8 mouse cellular contexts compared by ENCODE assay signal in genomic region chr13:23622175-23622671, GRCm38 (mm10). TPM values are rescaled to one million over a fixed set of nuclear protein-coding genes. Genes with fewer than 3 reads are reported as not detected.
DNase-seq lines count a peak whose midpoint lies in the region; ATAC-seq lines count a peak whose summit lies in the region.
"Not testable (repeated sequence)": the region's sequence is repeated elsewhere in the genome, so short reads cannot be mapped to it uniquely, and the experiment has no call there.

Gene Hist1h1e (minus strand): TSS chr13:23622558.

- peak; percentile 92 to 98 for DNase-seq in adrenal gland, adult (ENCODE audit: inconsistent age in 2 of 2, low spot score in 1 of 2)
- DNase-seq in embryo, embryonic 10.5 days (ENCODE audit: low spot score), result peak; percentile 93
- DNase-seq in gastrocnemius, postnatal 25 days, result peak; percentile 92
- peak; percentile 97 for DNase-seq in intestine, embryonic 14.5 days (ENCODE audit: low spot score)
- peak; percentile 87 to 88 for DNase-seq in left cerebral cortex, postnatal 14 days (ENCODE audit: low spot score in 2 of 2)
- DNase-seq in mesoderm, embryonic 11.5 days (ENCODE audit: low read depth, low spot score), result peak; percentile 92
- peak; percentile 83 to 84 for DNase-seq in right cerebral cortex, postnatal 36 days (ENCODE audit: low spot score in 2 of 2)
- peak; percentile 93 for DNase-seq in yolk sac, embryonic 10.5 days (ENCODE audit: low spot score)

- under 1% methylated on average over 53 of the region's 53 CpGs for WGBS in intestine, embryonic 14.5 days

- peak within 1 kb of the TSS; percentile 94 for H3K9ac ChIP-seq in intestine, embryonic 14.5 days (ENCODE audit: low read length)

- peak within 1 kb of the TSS; percentile 97 for H3K27ac ChIP-seq in intestine, embryonic 14.5 days (ENCODE audit: low read depth)

- H3K4me3 ChIP-seq in intestine, embryonic 14.5 days (ENCODE audit: low read depth, low read length), result peak within 1 kb of the TSS; percentile 55

- H3K9me3 ChIP-seq in intestine, embryonic 14.5 days (ENCODE audit: control insufficient read depth, low read length), result not testable (repeated sequence)

- not testable (repeated sequence) for H3K27me3 ChIP-seq in intestine, embryonic 14.5 days (replicated peaks; ENCODE audit: control insufficient read depth, insufficient read depth, low read length)

- H3K36me3 ChIP-seq in intestine, embryonic 14.5 days (ENCODE audit: control insufficient read depth, insufficient read depth, low read length), result not testable (repeated sequence)

- ATAC-seq in intestine, embryonic 14.5 days (replicated peaks; ENCODE audit: low FRiP score, low TSS enrichment, low read depth), result peak; percentile 94

- peak within 1 kb of the TSS; percentile 90 for H3K4me2 ChIP-seq in intestine, embryonic 14.5 days (ENCODE audit: low read length)

- not testable (repeated sequence) for H3K4me1 ChIP-seq in intestine, embryonic 14.5 days (replicated peaks; ENCODE audit: control insufficient read depth, insufficient read depth, low read length)

- intact Hi-C loops in left cerebral cortex, postnatal 14 days (cut with DNase I), result loop anchor here (2.0 to 5.0 kb wide), 3 partner anchors 61 to 115 kb away; partner anchors contain the start of genes Hist1h1c, Hist1h1t, Hist1h2ac and Hist1h4c

RNA-seq across cellular contexts. Expression of gene Hist1h1e, which starts in this region (rescaled TPM):
- total RNA-seq in gastrocnemius, postnatal 25 days (2021), result 10 to 100 TPM; 40.0 to 45.3 TPM
- 16.6 and 19.2 TPM in 2 replicates for polyA plus RNA-seq in intestine, embryonic 14.5 days (2014; fragmentation: Nextera tagmentation; extraction: Ambion mirVana)
- total RNA-seq in left cerebral cortex, postnatal 14 days (2021), result 10 to 100 TPM; 53.4 to 69.1 TPM

Comparison
In these comparisons a context has a peak if more than half of its experiments do, and no peak if none do; other contexts are left out.
1. Peak in every context shown above with its lines: DNase-seq, ATAC-seq, H3K4me3 ChIP-seq and H3K27ac ChIP-seq.